ENCODE assay signal across 8 mouse cellular contexts in genomic region chr9:59353253-59353639, GRCm38 (mm10). TPM values are rescaled to one million over a fixed set of nuclear protein-coding genes. Genes with fewer than 3 reads are reported as not detected.
DNase-seq lines count a peak whose midpoint lies in the region; ATAC-seq and TF ChIP-seq lines count a peak whose summit lies in the region.

TSS of gene Bbs4 (minus strand) at chr9:59353508.

- DNase-seq in G1E (ENCODE audit: low spot score): peak; percentile 85
- peak; percentile 92 to 94 for DNase-seq in cerebellum, adult 18-20 months
- DNase-seq in forebrain, postnatal 0 days: peak; percentile 85
- peak; percentile 63 for DNase-seq in layer of hippocampus, adult 9-10 months (ENCODE audit: low spot score)
- peak; percentile 76 for DNase-seq in ovary, postnatal 10 days (ENCODE audit: low spot score)
- DNase-seq in thymus, postnatal 10 days (ENCODE audit: low spot score in 2 of 2): peak; percentile 82 to 89

- no peak for TF ChIP-seq CTCF in G1E (IDR thresholded peaks at IDR 0.05; ENCODE audit: low read depth, low read length)
- no peak for TF ChIP-seq CTCF in forebrain, postnatal 0 days (IDR thresholded peaks at IDR 0.05; ENCODE audit: low read depth)

- H3K9me3 ChIP-seq in G1E (replicated peaks): no peaks in the 10 kb centered on the region
- H3K9me3 ChIP-seq in forebrain, postnatal 0 days (ENCODE audit: low read length): no peaks in the 10 kb centered on the region
- H3K9me3 ChIP-seq in lung, embryonic 16.5 days (ENCODE audit: control insufficient read depth, low read length): no peaks in the 10 kb centered on the region

- under 1% methylated on average over 31 of the region's 32 CpGs for WGBS in forebrain, postnatal 0 days
- 1% methylated on average over 28 of the region's 32 CpGs for WGBS in lung, embryonic 16.5 days

- no peaks in the 10 kb centered on the region for H3K27me3 ChIP-seq in G1E (ENCODE audit: insufficient read depth, low read length)
- no peaks in the 10 kb centered on the region for H3K27me3 ChIP-seq in forebrain, postnatal 0 days (ENCODE audit: insufficient read depth, low read length)
- H3K27me3 ChIP-seq in lung, embryonic 16.5 days (ENCODE audit: control insufficient read depth, insufficient read depth, low read depth, low read length): no peaks in the 10 kb centered on the region

- peak within 1 kb of the TSS; percentile 81 for H3K27ac ChIP-seq in forebrain, postnatal 0 days (ENCODE audit: low read depth, low read length)
- peak within 1 kb of the TSS; percentile 76 for H3K27ac ChIP-seq in lung, embryonic 16.5 days (ENCODE audit: low read length)

- peak within 1 kb of the TSS; percentile 76 for H3K4me3 ChIP-seq in G1E (ENCODE audit: low read depth, low read length)
- peak within 1 kb of the TSS; percentile 80 for H3K4me3 ChIP-seq in forebrain, postnatal 0 days (ENCODE audit: low read depth, low read length)
- H3K4me3 ChIP-seq in lung, embryonic 16.5 days (ENCODE audit: low read length): peak within 1 kb of the TSS; percentile 74

- H3K4me1 ChIP-seq in G1E (ENCODE audit: insufficient read depth, low read depth, low read length): peaks cover 29% of the 10 kb centered on the region
- peaks cover 4% of the 10 kb centered on the region; the same call in 1 of the 2 replicates for H3K4me1 ChIP-seq in forebrain, postnatal 0 days (ENCODE audit: insufficient read depth)
- peaks cover 3% of the 10 kb centered on the region; the same call in 1 of the 2 replicates for H3K4me1 ChIP-seq in lung, embryonic 16.5 days (replicated peaks; ENCODE audit: control insufficient read depth, insufficient read depth, low read length)

- peak; percentile 95 for ATAC-seq in G1E (ENCODE audit: extremely low read depth, insufficient number of reproducible peaks, low FRiP score, poor library complexity, severe bottlenecking)
- ATAC-seq in forebrain, postnatal 0 days: peak; percentile 96
- ATAC-seq in hematopoietic stem cell, adult 5-6 weeks (replicated peaks in 1 of 2; ENCODE audit: insufficient read depth in 1 of 2, low FRiP score in 2 of 2, low TSS enrichment in 1 of 2, low read depth in 1 of 2, poor library complexity in 2 of 2, severe bottlenecking in 2 of 2): peak; percentile 90 to 99
- ATAC-seq in lung, embryonic 16.5 days (ENCODE audit: low read depth): peak; percentile 99

- peak within 1 kb of the TSS; percentile 75 for H3K9ac ChIP-seq in forebrain, postnatal 0 days
- H3K9ac ChIP-seq in lung, embryonic 16.5 days (ENCODE audit: low read length): peak within 1 kb of the TSS; percentile 88

- peak within 1 kb of the TSS; percentile 68 for H3K4me2 ChIP-seq in forebrain, postnatal 0 days (ENCODE audit: low read depth)
- H3K4me2 ChIP-seq in lung, embryonic 16.5 days (ENCODE audit: low read depth, low read length): peak within 1 kb of the TSS; percentile 77

- H3K36me3 ChIP-seq in G1E (replicated peaks): no peaks in the 10 kb centered on the region
- H3K36me3 ChIP-seq in forebrain, postnatal 0 days (ENCODE audit: insufficient read depth): no peaks in the 10 kb centered on the region
- H3K36me3 ChIP-seq in lung, embryonic 16.5 days (ENCODE audit: control insufficient read depth, insufficient read depth, low read length): no peaks in the 10 kb centered on the region

RNA-seq across cellular contexts. Expression of gene Bbs4, which starts in this region (rescaled TPM):
- total RNA-seq in G1E (2014; fragmentation: Nextera tagmentation) (11.8 and 14.7 TPM in 2 replicates), G1E (2017) (12.1 and 14.3 TPM in 2 replicates)
- 0.32 and 0.50 TPM in 2 replicates for polyA plus RNA-seq in G1E (2012)
- total RNA-seq in forebrain, postnatal 0 days (2014; rRNA removed): 43.8 and 49.3 TPM in 2 replicates
- polyA plus RNA-seq in forebrain, postnatal 0 days (2015; fragmentation: Nextera tagmentation; extraction: Ambion mirVana): 49.5 and 61.7 TPM in 2 replicates
- total RNA-seq in hematopoietic stem cell, adult 5-6 weeks (2017): 22.8 and 27.7 TPM in 2 replicates
- polyA plus RNA-seq in lung, embryonic 16.5 days (2015; fragmentation: Nextera tagmentation; extraction: Ambion mirVana): 14.8 and 15.7 TPM in 2 replicates

Comparison
In these comparisons a context has a peak if more than half of its experiments do, and no peak if none do; other contexts are left out.
1. Peak in every context shown above with its lines: DNase-seq, ATAC-seq, H3K4me3 ChIP-seq and H3K27ac ChIP-seq.
2. RNA of gene Bbs4 (polyA plus RNA-seq): 49.5 to 61.7 TPM in forebrain, postnatal 0 days and 14.8 to 15.7 TPM in lung, embryonic 16.5 days; 0.32 to 0.50 TPM in G1E; every median in the first group is over 10 times any median in the second.